Mouse (Mus musculus): ENCODE results near the gene Cntnap2. TPM values are rescaled to one million over a fixed set of nuclear protein-coding genes. Genes with fewer than 3 reads are reported as not detected.
"Not testable (repeated sequence)": the region's sequence is repeated elsewhere in the genome, so short reads cannot be mapped to it uniquely, and the experiment has no call there.

The Cntnap2 gene
- polyA plus RNA-seq, 1 experiment from 2014 or later, result 5.7 TPM

DNA sequence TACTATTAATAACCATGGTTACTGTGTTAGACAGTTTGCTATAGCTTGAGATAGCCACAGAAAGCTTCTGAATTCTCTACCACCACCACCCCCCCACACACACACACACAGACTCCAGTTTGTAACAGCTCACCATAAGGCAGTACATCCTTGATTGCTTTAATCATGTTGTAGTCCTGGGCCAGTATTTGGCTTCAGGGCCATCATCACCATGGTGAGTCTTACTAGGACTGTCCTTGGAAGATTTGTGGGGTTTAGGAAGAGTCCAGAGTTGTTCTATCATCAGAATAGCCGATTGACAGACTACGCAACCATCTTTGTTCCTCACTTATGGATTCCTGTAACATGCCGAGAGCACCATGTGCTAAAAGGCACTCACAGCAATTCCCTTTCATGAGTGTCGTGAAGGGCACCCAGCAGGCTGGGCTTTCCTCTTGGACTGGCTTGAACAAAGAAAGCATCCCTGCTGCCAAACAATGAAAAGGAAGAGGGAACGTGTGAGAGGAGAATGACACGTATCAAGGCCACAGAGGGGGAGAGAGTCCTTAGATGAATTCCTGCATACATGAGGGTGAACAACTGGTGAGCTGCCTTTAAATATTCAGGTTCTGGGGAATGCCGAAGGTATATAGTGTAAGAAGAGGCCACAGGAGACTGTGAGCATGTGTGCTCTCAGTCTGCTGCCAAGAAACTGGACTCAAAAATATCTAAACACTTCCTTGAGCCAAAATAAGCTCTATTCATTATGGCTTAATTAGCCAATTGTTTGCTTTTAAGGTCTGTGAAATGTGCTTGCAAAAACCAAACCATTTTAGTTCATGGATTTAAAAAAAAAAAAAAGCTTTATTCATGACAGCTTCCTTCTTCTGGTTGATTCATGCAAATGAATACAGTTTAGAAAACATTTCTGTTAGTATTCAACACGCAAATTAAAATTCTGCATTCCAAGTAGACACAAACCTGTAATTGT lies 2213.7 kb downstream of the Cntnap2 start:
- WGBS, result 63% methylated on average over 8 of the region's 8 CpGs
- no peaks in the 10 kb centered on the region for H3K36me3 ChIP-seq
- H3K4me2 ChIP-seq (replicated peaks), result no peak overlapping the region
- no peaks in the 10 kb centered on the region for H3K27me3 ChIP-seq
- no peak overlapping the region for H3K27ac ChIP-seq
- H3K4me3 ChIP-seq, result no peak overlapping the region
- ATAC-seq (ENCODE audit: insufficient number of reproducible peaks, insufficient read depth, low FRiP score, low TSS enrichment), result no peak
- no peak overlapping the region for H3K9ac ChIP-seq
- H3K4me1 ChIP-seq, result no peaks in the 10 kb centered on the region
- H3K9me3 ChIP-seq, result no peaks in the 10 kb centered on the region

DNA sequence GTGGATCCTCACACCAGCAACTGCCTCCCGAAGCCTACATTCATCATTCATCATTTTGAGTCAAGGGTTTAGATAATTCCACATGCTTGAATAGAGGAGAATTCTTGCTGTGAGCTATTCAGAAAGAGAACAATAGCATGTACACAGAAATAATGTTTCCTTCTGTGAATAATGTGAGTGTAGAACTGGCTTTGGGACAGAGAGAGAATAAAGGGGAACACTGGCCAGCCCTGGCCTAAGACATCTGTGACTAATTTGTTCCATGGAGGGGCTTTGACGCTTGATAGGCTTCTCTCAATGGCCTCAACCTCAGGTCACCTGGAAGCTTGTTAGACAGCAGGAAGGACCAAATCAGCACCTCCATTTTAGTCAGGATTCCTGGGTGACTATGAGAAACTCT lies 2215.9 kb downstream of the Cntnap2 start:
- Histone ChIP-seq H3K4me3 (no peak overlapping the region), H3K27me3 (no peaks in the 10 kb centered on the region), H3K4me1 (no peaks in the 10 kb centered on the region), H3K27ac (no peak overlapping the region), H3K4me2 (replicated peaks) (no peak overlapping the region), H3K36me3 (no peaks in the 10 kb centered on the region), H3K9ac (no peak overlapping the region), H3K9me3 (no peaks in the 10 kb centered on the region)
- WGBS, result 53% methylated on average over 2 of the region's 2 CpGs
- no peak for ATAC-seq (ENCODE audit: insufficient number of reproducible peaks, insufficient read depth, low FRiP score, low TSS enrichment)

DNA sequence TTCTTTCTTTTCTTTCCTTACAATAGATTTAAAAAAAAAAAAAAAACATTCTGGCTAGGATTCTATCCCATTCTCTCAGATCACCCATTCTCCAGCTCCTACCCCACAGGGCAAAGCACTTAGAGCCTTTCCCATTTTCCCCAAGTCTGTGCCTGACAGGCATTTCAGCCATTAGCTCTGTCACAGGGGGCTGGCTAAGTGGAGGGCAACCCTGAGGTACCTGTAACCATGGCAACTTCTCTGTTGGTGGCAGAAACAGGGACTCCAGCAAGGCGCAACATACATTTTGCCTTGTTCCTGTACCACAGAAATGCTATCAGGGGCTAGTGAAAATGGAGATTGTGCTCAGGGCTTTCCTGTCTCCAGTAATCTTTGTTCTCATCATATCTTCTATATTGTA lies 2220.0 kb downstream of the Cntnap2 start:
- H3K4me1 ChIP-seq, result peaks cover 9% of the 10 kb centered on the region
- no peaks in the 10 kb centered on the region for H3K27me3 ChIP-seq
- WGBS, result 17% methylated on average over 1 of the region's 1 CpGs

DNA sequence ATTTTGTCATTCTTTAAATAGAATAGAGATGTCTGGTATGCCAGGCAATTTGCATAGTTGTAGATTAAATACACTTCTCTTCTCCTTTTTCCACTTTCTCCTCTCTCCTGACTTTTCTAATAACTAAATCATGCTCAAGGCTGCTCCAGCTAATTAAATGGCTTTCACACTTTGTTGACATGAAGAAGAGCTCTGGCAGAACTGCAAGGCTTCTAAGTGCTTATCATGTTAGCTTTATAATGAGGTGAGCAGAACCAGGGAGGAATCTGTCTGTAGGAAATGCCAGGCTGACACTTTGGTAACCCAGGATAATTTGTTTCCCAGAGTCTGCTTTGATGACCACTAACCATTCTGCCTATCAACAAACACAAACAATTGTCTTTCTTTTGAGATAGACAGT lies 2222.4 kb downstream of the Cntnap2 start:
- no peak for ATAC-seq (ENCODE audit: insufficient number of reproducible peaks, insufficient read depth, low FRiP score, low TSS enrichment)
- no peak overlapping the region for H3K4me3 ChIP-seq
- H3K27ac ChIP-seq, result no peak overlapping the region
- no peaks in the 10 kb centered on the region for H3K9me3 ChIP-seq
- no peaks in the 10 kb centered on the region for H3K27me3 ChIP-seq
- no peak overlapping the region for H3K9ac ChIP-seq
- no peak overlapping the region for H3K4me2 ChIP-seq (replicated peaks)
- no peaks in the 10 kb centered on the region for H3K36me3 ChIP-seq
- peaks cover 9% of the 10 kb centered on the region for H3K4me1 ChIP-seq

More for the DNA sequence above, 2220.0 kb downstream of the Cntnap2 start:
- H3K9me3 ChIP-seq, result no peaks in the 10 kb centered on the region
- H3K4me3 ChIP-seq, result no peak overlapping the region
- no peaks in the 10 kb centered on the region for H3K36me3 ChIP-seq
- no peak overlapping the region for H3K27ac ChIP-seq
- no peak overlapping the region for H3K9ac ChIP-seq
- no peak overlapping the region for H3K4me2 ChIP-seq (replicated peaks)
- ATAC-seq (ENCODE audit: insufficient number of reproducible peaks, insufficient read depth, low FRiP score, low TSS enrichment), result 0 out of 2 replicates have a peak, but pooled peaks have one; percentile 69

DNA sequence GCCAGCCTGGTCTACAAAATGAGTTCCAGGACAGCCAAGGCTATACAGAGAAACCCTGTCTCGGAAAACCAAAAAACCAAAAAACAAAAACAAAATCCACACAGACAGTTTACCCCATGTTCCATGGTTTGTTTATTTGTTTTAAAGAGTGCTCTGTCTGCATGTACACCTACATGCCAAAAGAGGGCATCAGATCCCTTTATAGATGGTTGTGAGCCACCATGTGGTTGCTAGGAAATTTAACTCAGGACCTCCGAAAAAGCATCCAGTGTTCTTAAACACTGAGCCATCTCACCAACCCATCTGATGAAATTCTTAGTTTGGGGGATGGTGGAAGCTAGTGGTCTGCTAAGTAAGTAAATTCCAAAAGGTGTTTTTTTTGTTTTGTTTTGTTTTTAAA lies 2225.6 kb downstream of the Cntnap2 start:
- H3K4me2 ChIP-seq (replicated peaks), result no peak overlapping the region
- peaks cover 9% of the 10 kb centered on the region for H3K4me1 ChIP-seq
- H3K4me3 ChIP-seq, result no peak overlapping the region
- H3K9ac ChIP-seq, result no peak overlapping the region
- H3K36me3 ChIP-seq, result no peaks in the 10 kb centered on the region
- no peak for ATAC-seq (ENCODE audit: insufficient number of reproducible peaks, insufficient read depth, low FRiP score, low TSS enrichment)
- no peaks in the 10 kb centered on the region for H3K27me3 ChIP-seq
- H3K9me3 ChIP-seq, result no peaks in the 10 kb centered on the region
- WGBS, result 58% methylated on average over 2 of the region's 2 CpGs
- H3K27ac ChIP-seq, result no peak overlapping the region

DNA sequence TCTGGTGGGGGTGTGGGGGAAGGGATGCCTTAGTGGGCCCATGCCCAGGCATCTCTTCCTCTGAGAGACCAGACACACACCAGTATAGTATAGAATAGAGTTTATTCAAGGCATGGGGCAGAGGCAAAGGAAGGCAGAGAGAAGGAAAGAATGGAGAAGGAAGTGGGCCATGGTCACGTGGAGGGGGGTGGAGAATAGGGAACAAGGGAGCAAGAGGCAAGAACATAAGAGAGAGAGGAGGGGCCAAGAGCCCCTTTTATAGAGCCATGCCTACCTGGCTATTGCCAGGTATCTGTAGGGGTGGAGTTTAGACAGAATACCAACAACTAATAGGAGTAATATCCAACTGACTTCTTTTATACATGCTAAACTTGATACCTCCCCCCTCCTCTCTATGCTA lies 2226.6 kb downstream of the Cntnap2 start:
- Histone ChIP-seq H3K4me1 (peaks cover 9% of the 10 kb centered on the region), H3K9me3 (no peaks in the 10 kb centered on the region), H3K9ac (no peak overlapping the region), H3K27ac (no peak overlapping the region), H3K27me3 (no peaks in the 10 kb centered on the region), H3K4me3 (no peak overlapping the region), H3K4me2 (replicated peaks) (no peak overlapping the region), H3K36me3 (no peaks in the 10 kb centered on the region)
- 0 out of 2 replicates have a peak, but pooled peaks have one; percentile 22 for ATAC-seq (ENCODE audit: insufficient number of reproducible peaks, insufficient read depth, low FRiP score, low TSS enrichment)
- 79% methylated on average over 1 of the region's 1 CpGs for WGBS

DNA sequence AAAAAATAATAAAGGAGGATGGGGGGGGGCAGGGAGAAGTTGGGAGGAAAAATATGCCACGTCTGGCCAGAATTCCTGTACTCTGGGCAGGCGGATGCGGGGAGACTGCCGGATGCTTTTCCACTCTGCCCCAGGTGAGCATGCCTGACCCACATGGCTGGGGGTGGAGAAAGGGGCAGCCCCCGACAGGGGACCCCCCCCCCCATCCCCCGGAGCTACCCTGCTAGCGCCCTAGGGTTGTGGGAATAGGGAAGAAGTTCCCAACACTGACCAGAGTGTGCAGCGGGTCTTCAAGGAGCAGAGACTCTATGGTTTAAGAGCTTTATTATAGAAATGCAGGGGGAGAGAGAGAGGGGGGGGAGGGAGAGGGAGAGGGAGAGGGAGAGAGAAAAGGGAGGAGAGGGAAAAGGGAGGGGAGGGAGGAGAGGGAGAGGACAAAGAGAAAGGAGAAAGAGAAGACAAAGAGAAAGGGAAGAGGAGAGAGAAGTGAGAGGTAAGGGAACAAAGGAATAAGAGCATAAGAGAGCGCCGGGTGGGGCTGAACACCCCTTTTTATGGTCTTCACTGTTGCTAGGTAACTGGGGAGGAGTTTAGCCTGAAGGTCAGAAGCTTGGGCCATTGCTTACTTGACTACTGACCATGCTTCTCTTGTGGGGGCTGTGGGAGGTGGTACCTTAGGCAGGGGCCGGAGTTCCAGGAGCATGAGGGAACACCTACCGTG lies 2227.2 kb downstream of the Cntnap2 start:
- H3K4me1 ChIP-seq; H3K9ac ChIP-seq; H3K4me2 ChIP-seq (replicated peaks); H3K4me3 ChIP-seq; H3K27ac ChIP-seq; H3K9me3 ChIP-seq; ATAC-seq (ENCODE audit: insufficient number of reproducible peaks, insufficient read depth, low FRiP score, low TSS enrichment); H3K27me3 ChIP-seq; H3K36me3 ChIP-seq: not testable (repeated sequence)
- whole genome bisulfite sequencing, result 55% methylated on average over 12 of the region's 12 CpGs

DNA sequence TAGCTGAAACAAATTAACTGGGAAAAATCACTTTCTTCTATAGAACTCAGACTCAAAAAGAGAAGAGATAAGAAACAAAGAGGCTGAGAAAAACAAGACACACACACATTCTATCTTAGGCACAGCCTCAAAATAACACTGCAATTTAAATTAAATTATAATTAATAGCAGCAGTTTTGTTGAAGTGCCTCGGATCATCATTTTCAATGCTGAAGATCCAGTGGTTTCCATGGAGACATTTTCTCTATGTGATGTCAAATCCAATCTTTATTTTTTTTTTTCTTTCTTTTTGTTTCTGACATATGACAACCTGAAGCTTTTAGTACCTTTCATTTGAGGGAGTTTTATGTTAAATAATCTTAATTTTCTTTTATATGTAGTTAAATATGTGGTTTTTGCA lies 2228.6 kb downstream of the Cntnap2 start:
- WGBS, result 59% methylated on average over 1 of the region's 1 CpGs
- Histone ChIP-seq H3K9me3 (no peaks in the 10 kb centered on the region), H3K4me1 (no peaks in the 10 kb centered on the region), H3K9ac (no peak overlapping the region), H3K4me3 (no peak overlapping the region), H3K27ac (no peak overlapping the region), H3K27me3 (no peaks in the 10 kb centered on the region), H3K36me3 (no peaks in the 10 kb centered on the region), H3K4me2 (replicated peaks) (no peak overlapping the region)
- no peak for ATAC-seq (ENCODE audit: insufficient number of reproducible peaks, insufficient read depth, low FRiP score, low TSS enrichment)

DNA sequence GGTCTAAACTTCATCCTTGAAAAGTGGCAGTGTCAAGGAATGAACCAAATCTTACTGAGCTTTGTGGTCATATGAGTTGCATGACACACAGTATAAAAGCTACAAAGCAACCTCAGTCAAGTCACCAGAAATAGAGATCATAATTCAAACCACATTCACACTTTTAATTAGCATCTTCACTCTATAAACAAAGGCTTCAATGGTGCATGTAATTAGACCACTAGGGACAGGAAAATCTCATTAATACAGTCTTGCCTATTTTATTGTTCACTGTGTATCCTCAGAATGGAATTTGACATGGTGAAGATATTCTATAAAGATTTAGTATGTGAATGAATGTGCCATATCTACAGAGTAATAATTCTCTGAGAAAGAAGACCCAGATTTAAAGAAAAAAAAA lies 2232.8 kb downstream of the Cntnap2 start:
- no peak overlapping the region for H3K4me3 ChIP-seq
- H3K27me3 ChIP-seq, result no peaks in the 10 kb centered on the region
- H3K27ac ChIP-seq, result no peak overlapping the region
- no peak overlapping the region for H3K9ac ChIP-seq
- no peaks in the 10 kb centered on the region for H3K4me1 ChIP-seq
- no peak overlapping the region for H3K4me2 ChIP-seq (replicated peaks)
- no peaks in the 10 kb centered on the region for H3K9me3 ChIP-seq
- H3K36me3 ChIP-seq, result no peaks in the 10 kb centered on the region
- no peak for ATAC-seq (ENCODE audit: insufficient number of reproducible peaks, insufficient read depth, low FRiP score, low TSS enrichment)

DNA sequence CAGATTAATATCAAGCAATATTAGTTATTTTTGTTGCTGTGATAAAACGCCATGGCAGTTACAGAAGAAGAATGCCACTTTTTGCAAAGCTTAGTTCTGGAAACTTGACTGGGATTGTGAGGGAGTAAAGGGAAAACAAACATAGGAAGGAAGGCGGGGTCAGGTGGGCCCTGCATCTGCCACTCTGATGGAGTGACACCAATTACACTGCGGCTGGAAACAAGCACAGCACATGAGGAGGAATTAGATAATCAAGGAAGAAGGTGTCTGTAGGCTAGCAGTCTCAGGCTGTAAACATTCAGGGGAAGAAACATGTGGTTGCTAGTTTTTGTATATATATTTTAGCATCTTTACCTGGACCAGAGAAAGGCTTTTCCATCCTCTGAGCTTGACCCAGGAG lies 2233.3 kb downstream of the Cntnap2 start:
- Histone ChIP-seq H3K27me3 (no peaks in the 10 kb centered on the region), H3K27ac (no peak overlapping the region), H3K9me3 (no peaks in the 10 kb centered on the region), H3K4me3 (no peak overlapping the region), H3K36me3 (no peaks in the 10 kb centered on the region), H3K4me1 (no peaks in the 10 kb centered on the region), H3K4me2 (replicated peaks) (no peak overlapping the region), H3K9ac (no peak overlapping the region)
- ATAC-seq (ENCODE audit: insufficient number of reproducible peaks, insufficient read depth, low FRiP score, low TSS enrichment), result no peak
- 65% methylated on average over 3 of the region's 3 CpGs for WGBS

DNA sequence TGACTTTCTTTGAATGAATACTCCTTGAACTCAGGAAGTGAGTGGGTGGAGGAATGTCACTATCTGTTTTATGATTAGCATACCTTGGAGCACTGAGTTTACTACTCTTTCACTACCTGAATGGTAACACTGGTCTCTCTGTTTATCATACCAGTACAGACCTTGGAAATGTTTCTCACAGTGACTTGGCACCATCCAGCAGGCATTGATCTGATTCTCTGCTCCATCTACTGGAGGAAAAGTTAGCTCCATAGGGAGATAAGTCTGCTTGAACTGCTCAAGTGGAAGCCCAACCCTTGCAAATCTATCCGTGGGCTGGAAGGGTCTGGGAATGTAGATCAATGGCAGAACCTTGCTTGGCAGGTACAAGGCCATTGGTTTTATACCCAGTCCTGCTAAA lies 2235.3 kb downstream of the Cntnap2 start:
- H3K27ac ChIP-seq, result no peak overlapping the region
- WGBS, result 58% methylated on average over 1 of the region's 1 CpGs
- no peaks in the 10 kb centered on the region for H3K27me3 ChIP-seq
- no peak overlapping the region for H3K4me3 ChIP-seq
- H3K4me1 ChIP-seq, result no peaks in the 10 kb centered on the region
- no peaks in the 10 kb centered on the region for H3K9me3 ChIP-seq
- no peaks in the 10 kb centered on the region for H3K36me3 ChIP-seq
- no peak overlapping the region for H3K9ac ChIP-seq
- no peak for ATAC-seq (ENCODE audit: insufficient number of reproducible peaks, insufficient read depth, low FRiP score, low TSS enrichment)
- H3K4me2 ChIP-seq (replicated peaks), result no peak overlapping the region

Measured in embryonic facial prominence, embryonic 12.5 days (tissue).